Mouse (Mus musculus): Measurements from ENCODE around the gene Gramd1b. TPM values are rescaled to one million over a fixed set of nuclear protein-coding genes. Genes with fewer than 3 reads are reported as not detected.

Gramd1b gene
- polyA plus RNA-seq, 1 experiment from 2014 or later = 5.7 TPM

DNA sequence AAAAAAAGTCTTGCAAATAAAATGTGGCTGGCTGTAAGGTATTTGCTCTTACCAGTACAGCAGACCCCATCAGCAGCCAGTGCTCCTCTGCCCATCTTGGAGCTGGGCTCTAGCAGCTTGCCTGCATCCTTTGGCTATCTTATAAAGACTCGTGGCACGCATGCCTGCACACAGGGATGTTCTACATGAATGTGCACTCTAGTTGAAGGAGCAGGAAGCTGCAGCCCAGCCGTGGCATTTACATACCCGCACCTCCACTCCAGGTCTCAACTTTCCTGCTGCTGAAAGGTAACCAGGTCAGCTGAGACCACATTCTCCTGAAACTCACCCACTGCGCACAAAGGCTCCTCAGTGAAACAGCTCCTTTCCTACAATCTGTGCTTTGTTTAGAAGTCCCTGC lies 123.3 kb downstream of the Gramd1b start:
- Histone ChIP-seq H3K27ac (replicated peaks) (no peak overlapping the region), H3K4me3 (replicated peaks) (no peak overlapping the region), H3K9me3 (replicated peaks) (no peaks in the 10 kb centered on the region), H3K36me3 (no peaks in the 10 kb centered on the region), H3K4me1 (no peaks in the 10 kb centered on the region), H3K9ac (no peak overlapping the region), H3K4me2 (replicated peaks) (no peak overlapping the region), H3K27me3 (no peaks in the 10 kb centered on the region)
- ATAC-seq (ENCODE audit: insufficient number of reproducible peaks, low FRiP score, low TSS enrichment, low read depth) = 0 out of 2 replicates have a peak, but pooled peaks have one; percentile 24
- WGBS = 48% methylated on average over 5 of the region's 5 CpGs

DNA sequence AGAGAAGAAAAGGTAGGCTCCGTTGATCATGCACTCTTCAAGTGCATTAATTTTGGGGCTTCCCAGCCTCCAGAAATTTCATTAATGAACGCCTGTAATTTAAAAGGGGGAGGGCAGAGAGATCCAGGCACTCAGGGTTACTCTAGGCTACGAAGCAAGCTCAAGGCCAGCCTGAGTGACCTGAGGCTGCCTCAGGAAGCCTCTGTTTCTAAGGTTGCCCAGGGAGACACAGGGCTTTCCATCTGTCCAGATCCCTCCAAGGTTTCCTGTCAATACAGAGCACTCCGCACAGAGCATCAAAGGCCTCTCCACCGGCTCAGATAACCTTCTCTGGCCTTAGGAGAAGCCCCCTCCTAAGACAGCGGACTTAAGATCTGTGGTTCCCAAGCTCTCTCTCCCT lies 125.4 kb downstream of the Gramd1b start:
- Histone ChIP-seq H3K27me3 (no peaks in the 10 kb centered on the region), H3K9me3 (replicated peaks) (no peaks in the 10 kb centered on the region), H3K4me3 (replicated peaks) (no peak overlapping the region), H3K27ac (replicated peaks) (no peak overlapping the region; the same call in 1 of the 2 replicates), H3K4me2 (replicated peaks) (no peak overlapping the region), H3K4me1 (no peaks in the 10 kb centered on the region), H3K36me3 (no peaks in the 10 kb centered on the region), H3K9ac (no peak overlapping the region)
- no peak for ATAC-seq (ENCODE audit: insufficient number of reproducible peaks, low FRiP score, low TSS enrichment, low read depth)
- WGBS = 58% methylated on average over 6 of the region's 6 CpGs

DNA sequence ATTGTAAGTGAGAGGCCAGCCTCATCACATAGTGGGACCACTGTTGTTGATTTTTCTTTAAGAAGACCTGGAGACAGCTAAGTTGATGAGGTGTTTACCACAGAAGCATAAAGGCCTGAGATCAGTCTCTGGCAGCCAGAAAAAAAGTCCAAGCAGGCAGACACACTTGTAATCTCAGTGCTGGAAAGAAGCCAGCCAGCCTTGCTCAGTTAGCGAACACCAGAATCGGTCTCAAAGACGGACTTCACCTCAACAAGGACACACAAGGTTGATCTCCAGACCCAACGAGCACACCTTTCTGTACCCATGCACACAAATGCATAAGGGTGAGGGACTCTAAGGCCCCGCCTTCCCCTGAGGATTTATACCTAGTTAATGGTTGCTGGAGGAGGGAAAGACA lies 125.9 kb downstream of the Gramd1b start:
- Histone ChIP-seq H3K9me3 (replicated peaks) (no peaks in the 10 kb centered on the region), H3K4me1 (no peaks in the 10 kb centered on the region), H3K36me3 (no peaks in the 10 kb centered on the region), H3K27me3 (no peaks in the 10 kb centered on the region), H3K4me2 (replicated peaks) (no peak overlapping the region), H3K9ac (no peak overlapping the region), H3K4me3 (replicated peaks) (no peak overlapping the region), H3K27ac (replicated peaks) (no peak overlapping the region)
- 71% methylated on average over 5 of the region's 5 CpGs for WGBS
- ATAC-seq (ENCODE audit: insufficient number of reproducible peaks, low FRiP score, low TSS enrichment, low read depth) = no peak

DNA sequence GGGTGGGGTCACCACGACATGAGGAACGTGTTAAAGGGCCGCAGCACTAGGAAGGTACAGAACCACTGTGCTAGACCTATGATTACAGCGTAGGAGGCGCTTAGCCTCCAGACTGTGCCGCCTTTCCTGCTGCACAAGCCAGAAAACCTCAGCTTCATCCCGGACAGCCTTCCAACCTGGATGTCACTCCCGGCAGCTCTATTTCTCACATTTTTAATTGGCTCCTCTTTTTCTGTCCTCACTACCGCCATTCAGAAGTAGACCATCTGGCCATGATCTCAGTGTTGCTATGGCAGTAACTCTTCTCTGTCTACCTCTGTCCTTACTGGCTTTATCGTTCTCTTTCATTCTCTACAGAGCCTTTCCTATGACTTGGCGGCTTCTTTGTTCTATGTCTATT lies 126.5 kb downstream of the Gramd1b start:
- Histone ChIP-seq H3K36me3 (no peaks in the 10 kb centered on the region), H3K4me2 (replicated peaks) (no peak overlapping the region), H3K4me1 (no peaks in the 10 kb centered on the region), H3K27ac (replicated peaks) (no peak overlapping the region), H3K4me3 (replicated peaks) (no peak overlapping the region), H3K9me3 (replicated peaks) (no peaks in the 10 kb centered on the region), H3K9ac (no peak overlapping the region), H3K27me3 (no peaks in the 10 kb centered on the region)
- ATAC-seq (ENCODE audit: insufficient number of reproducible peaks, low FRiP score, low TSS enrichment, low read depth) = no peak
- WGBS = 82% methylated on average over 11 of the region's 11 CpGs

DNA sequence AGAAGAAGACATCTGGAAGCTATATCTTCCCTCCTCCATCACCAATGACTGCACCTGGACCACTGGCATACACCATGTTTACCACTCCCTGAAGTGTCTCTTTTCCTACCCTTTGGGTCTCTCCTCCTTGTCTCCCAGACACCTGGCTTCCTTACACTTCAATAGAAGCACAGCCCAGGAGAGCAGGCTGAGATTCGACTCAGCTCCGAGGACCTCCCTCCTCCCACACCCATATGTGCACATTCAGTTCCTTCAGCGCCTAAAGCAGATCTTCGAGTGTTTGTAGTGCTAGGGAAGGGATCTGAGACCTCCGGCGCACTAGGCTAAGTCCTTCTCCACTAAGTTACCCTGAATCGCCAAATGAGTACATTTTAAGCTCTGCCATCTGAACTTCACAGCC lies 127.4 kb downstream of the Gramd1b start:
- WGBS = 83% methylated on average over 7 of the region's 7 CpGs
- no peak overlapping the region for H3K4me2 ChIP-seq (replicated peaks)
- H3K4me3 ChIP-seq (replicated peaks) = no peak overlapping the region
- no peaks in the 10 kb centered on the region for H3K27me3 ChIP-seq
- ATAC-seq (ENCODE audit: insufficient number of reproducible peaks, low FRiP score, low TSS enrichment, low read depth) = no peak
- no peaks in the 10 kb centered on the region for H3K4me1 ChIP-seq
- no peaks in the 10 kb centered on the region for H3K36me3 ChIP-seq
- H3K9ac ChIP-seq = no peak overlapping the region
- no peaks in the 10 kb centered on the region for H3K9me3 ChIP-seq (replicated peaks)
- H3K27ac ChIP-seq (replicated peaks) = no peak overlapping the region

DNA sequence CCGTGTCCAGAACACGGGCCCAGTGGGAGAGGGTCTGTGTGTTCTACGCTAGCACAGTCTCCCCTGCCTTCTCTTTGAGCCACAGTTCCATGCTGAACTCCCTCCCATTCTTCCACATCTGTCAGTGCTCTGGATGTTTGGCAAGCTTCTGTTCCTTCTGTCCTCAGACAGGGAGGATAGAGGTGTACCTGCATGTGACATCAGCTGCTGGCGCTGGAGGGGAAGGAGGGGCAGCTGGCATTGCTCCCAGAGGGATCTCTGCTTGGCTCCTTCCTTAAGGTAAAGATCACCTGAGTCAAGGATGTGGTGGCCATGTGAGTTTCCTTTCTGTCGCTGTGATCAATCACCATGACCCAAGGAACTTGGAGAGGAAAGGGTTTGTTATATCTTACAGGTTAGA lies 129.4 kb downstream of the Gramd1b start:
- Histone ChIP-seq H3K4me1 (no peaks in the 10 kb centered on the region), H3K4me2 (replicated peaks) (no peak overlapping the region), H3K9ac (no peak overlapping the region), H3K27ac (replicated peaks) (no peak overlapping the region), H3K36me3 (no peaks in the 10 kb centered on the region), H3K4me3 (replicated peaks) (no peak overlapping the region), H3K9me3 (replicated peaks) (no peaks in the 10 kb centered on the region), H3K27me3 (no peaks in the 10 kb centered on the region)
- ATAC-seq (ENCODE audit: insufficient number of reproducible peaks, low FRiP score, low TSS enrichment, low read depth) = no peak
- WGBS = 84% methylated on average over 5 of the region's 5 CpGs

DNA sequence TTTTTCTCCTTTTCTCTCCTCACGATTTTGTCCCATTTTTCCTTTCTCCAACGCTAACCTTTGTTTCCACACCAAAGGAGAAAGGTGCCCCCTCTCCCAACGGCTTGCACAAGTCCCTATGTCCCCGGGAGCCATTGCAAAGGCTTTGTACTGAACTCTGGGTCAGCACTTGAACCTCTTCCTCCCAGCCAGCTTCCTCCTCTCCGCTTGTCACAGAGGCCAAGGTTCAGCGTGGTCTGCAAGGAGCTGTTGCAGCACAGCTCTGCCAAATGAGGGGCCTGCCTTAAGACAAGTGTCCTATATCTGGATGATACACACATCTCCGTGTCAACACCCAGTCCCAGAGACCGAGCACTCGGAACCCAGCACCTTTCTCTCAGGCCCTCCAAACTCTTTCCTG lies 130.3 kb downstream of the Gramd1b start:
- Histone ChIP-seq H3K4me1 (no peaks in the 10 kb centered on the region), H3K27ac (replicated peaks) (no peak overlapping the region), H3K36me3 (no peaks in the 10 kb centered on the region), H3K9me3 (replicated peaks) (no peaks in the 10 kb centered on the region), H3K27me3 (no peaks in the 10 kb centered on the region), H3K4me2 (replicated peaks) (no peak overlapping the region), H3K9ac (no peak overlapping the region), H3K4me3 (replicated peaks) (no peak overlapping the region)
- no peak for ATAC-seq (ENCODE audit: insufficient number of reproducible peaks, low FRiP score, low TSS enrichment, low read depth)
- 75% methylated on average over 9 of the region's 9 CpGs for WGBS

DNA sequence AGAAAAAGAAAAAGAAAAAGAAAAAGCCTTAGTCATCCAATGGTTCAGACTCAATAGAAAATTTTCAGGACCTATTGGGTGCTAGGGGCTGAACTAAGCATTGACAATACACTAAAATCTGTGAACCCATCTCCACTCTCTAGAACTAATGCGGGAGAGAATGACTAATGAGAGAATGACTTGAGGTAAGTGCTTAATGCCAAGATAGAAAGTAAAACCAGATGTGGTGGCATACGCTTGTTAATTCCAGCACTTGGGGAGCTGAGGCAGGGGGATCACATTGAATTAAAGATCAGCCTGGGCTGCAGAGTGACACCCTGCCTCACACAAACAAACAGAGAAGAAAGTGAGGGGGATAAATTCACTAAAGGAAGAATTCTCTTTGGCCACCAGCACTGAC lies 131.0 kb downstream of the Gramd1b start:
- Histone ChIP-seq H3K9ac (no peak overlapping the region), H3K27ac (replicated peaks) (no peak overlapping the region), H3K4me2 (replicated peaks) (no peak overlapping the region), H3K36me3 (no peaks in the 10 kb centered on the region), H3K27me3 (no peaks in the 10 kb centered on the region), H3K9me3 (replicated peaks) (no peaks in the 10 kb centered on the region), H3K4me3 (replicated peaks) (no peak overlapping the region), H3K4me1 (no peaks in the 10 kb centered on the region)
- WGBS = 41% methylated on average over 2 of the region's 2 CpGs
- no peak for ATAC-seq (ENCODE audit: insufficient number of reproducible peaks, low FRiP score, low TSS enrichment, low read depth)

DNA sequence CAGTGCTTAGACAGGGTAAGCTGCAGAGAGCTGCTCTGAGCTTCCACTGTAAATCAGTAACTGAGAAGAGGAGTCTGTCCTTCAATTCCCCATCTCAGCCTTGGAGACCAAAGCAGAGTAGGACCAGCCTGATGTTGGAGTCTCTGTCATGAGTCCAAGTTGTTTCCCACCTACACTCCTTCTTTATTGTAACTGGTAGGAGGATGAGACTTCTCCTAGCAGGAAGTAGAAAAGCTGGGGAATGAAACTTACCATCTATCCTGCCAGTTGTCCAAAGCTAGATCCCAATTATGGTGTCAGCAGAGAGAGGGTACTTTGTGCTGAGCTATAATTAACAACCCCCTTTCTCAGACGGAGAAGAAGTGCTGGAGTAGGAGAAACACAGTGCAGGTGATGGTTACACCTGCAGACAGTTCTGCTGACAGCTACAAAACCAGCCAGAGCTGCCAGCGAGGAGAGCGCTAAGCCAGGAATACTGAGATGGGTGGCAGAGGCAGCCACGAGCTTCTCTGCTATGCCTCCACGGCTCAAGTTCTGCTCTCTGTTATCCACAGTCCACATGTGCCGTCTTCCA lies 131.7 kb downstream of the Gramd1b start:
- 75% methylated on average over 6 of the region's 6 CpGs for WGBS
- no peaks in the 10 kb centered on the region for H3K9me3 ChIP-seq (replicated peaks)
- H3K36me3 ChIP-seq = no peaks in the 10 kb centered on the region
- no peaks in the 10 kb centered on the region for H3K4me1 ChIP-seq
- H3K27ac ChIP-seq (replicated peaks) = no peak overlapping the region
- no peak overlapping the region for H3K4me2 ChIP-seq (replicated peaks)
- no peak overlapping the region for H3K4me3 ChIP-seq (replicated peaks)
- no peak overlapping the region for H3K9ac ChIP-seq
- no peaks in the 10 kb centered on the region for H3K27me3 ChIP-seq
- ATAC-seq (ENCODE audit: insufficient number of reproducible peaks, low FRiP score, low TSS enrichment, low read depth) = no peak

DNA sequence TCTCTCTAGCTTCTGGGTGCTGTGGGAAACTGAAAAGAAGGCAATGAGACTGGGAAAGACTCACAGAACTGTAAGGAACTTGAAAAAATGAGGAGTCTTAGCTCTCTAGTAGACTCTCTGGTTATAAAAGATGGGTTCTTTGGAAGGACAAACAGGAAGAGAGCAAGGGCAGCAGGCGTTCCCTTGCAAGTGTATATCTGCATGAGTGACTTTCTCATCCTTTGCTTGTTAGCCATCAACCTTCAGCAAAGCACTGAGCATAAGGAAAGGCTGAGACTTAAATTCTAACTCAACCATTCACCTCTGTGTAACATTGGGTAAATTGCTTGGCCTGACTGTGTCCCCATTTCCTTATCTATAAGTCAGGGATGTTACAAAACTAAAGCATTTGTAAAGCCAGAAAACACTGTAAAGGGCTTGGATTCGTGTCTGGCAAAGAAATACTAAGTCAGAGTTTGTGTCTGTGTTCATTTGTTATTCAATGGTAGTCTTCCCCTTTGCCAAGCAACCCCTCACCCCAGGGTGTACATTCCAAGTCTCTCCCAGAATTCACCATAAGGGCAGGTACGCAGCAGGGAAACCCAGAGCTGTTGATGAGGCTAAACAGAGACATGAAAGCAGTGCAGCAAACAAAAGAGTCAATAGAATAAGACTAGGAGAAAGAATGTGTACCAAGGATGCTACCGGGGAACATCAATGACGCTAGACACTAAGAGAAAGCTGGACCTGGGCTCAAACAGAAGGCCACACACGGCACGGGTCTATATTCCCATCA lies 133.5 kb downstream of the Gramd1b start:
- ATAC-seq (ENCODE audit: insufficient number of reproducible peaks, low FRiP score, low TSS enrichment, low read depth) = no peak
- Histone ChIP-seq H3K4me2 (replicated peaks) (no peak overlapping the region), H3K27me3 (no peaks in the 10 kb centered on the region), H3K4me1 (peaks cover 4% of the 10 kb centered on the region; the same call in 1 of the 2 replicates), H3K4me3 (replicated peaks) (no peak overlapping the region), H3K27ac (replicated peaks) (no peak overlapping the region), H3K36me3 (no peaks in the 10 kb centered on the region), H3K9ac (no peak overlapping the region), H3K9me3 (replicated peaks) (no peaks in the 10 kb centered on the region)
- 80% methylated on average over 7 of the region's 7 CpGs for WGBS

DNA sequence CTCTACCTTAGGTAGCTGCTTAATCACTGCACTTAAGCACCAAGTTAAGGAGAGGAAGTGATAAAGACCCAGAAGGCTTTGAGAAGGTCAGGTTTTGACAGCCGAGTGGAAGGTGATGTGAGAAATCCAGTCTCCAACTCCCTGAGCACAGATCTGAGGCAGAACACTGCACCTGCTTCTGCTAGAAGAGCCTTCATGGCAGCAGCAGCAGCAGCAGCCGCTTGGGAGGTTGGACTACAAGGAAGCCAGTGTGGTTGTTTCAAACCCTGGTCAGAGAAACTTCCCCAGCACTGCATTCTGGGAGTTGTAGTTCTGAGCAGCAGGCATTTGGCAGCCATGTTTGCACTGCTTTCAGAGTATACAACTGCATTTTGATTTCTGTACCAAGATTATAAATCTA lies 134.1 kb downstream of the Gramd1b start:
- ATAC-seq (ENCODE audit: insufficient number of reproducible peaks, low FRiP score, low TSS enrichment, low read depth) = peak; percentile 63; the same call in 1 of the 2 replicates

DNA sequence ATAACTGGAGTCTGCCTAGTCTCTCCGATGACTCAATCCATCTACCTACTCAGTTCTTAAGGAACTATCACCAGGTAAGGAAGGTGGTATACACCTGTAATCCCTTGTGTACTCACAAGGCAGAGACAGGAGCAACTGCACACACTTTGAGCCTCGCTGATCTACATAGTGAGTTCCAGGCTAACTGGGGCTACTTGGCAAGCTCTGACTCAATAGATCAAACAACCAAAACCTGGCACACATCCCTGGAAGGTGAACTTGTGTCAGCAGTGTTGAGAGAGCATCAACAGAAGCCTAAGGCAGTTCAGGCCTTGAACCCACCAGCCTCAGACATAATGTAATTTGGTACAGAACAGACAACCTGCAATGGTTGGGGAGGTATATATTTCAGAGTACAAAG lies 135.0 kb downstream of the Gramd1b start:
- H3K4me3 ChIP-seq (replicated peaks) = no peak overlapping the region
- no peaks in the 10 kb centered on the region for H3K9me3 ChIP-seq (replicated peaks)
- H3K4me1 ChIP-seq = peaks cover 13% of the 10 kb centered on the region
- no peaks in the 10 kb centered on the region for H3K27me3 ChIP-seq
- H3K9ac ChIP-seq = no peak overlapping the region
- no peak overlapping the region for H3K4me2 ChIP-seq (replicated peaks)
- WGBS = 86% methylated on average over 2 of the region's 2 CpGs
- ATAC-seq (ENCODE audit: insufficient number of reproducible peaks, low FRiP score, low TSS enrichment, low read depth) = no peak
- no peaks in the 10 kb centered on the region for H3K36me3 ChIP-seq
- no peak overlapping the region for H3K27ac ChIP-seq (replicated peaks)

More for the DNA sequence above, 134.1 kb downstream of the Gramd1b start:
- H3K27me3 ChIP-seq = no peaks in the 10 kb centered on the region
- 28% methylated on average over 2 of the region's 2 CpGs for WGBS
- peaks cover 10% of the 10 kb centered on the region for H3K4me1 ChIP-seq
- H3K4me3 ChIP-seq (replicated peaks) = peak overlapping the region; percentile 29
- H3K36me3 ChIP-seq = no peaks in the 10 kb centered on the region
- no peak overlapping the region for H3K27ac ChIP-seq (replicated peaks)
- H3K9ac ChIP-seq = no peak overlapping the region
- H3K9me3 ChIP-seq (replicated peaks) = no peaks in the 10 kb centered on the region
- peak overlapping the region; percentile 38 for H3K4me2 ChIP-seq (replicated peaks)
